ENCODE assay signal across 16 mouse cellular contexts in the genomic region with DNA sequence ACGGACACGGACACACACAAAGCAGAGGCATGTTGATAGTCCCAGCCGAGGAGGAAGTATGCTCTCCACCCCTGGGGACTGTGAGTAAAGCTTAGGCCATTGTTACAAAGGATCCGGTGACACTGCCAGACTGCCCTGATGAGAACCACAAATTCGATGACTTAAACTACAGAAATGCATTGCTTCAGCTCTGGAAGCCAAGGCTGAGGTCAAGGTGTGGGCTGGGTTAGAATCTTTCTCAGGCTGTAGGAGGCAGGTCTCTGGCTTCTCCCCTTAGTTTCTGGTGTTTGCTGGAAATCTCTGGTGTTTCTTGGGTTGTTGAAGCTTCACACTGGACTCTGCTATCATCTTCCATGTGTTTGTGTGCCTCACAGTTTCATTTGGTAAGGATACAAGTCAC. TPM values are rescaled to one million over a fixed set of nuclear protein-coding genes. Genes with fewer than 3 reads are reported as not detected.
A peak's percentile ranks its signal among the peaks of the same experiment; 100 is the strongest.
DNase-seq lines count a peak whose midpoint lies in the region.
"Had no signal": no experiment of that assay in that cellular context is flagged by ENCODE, and none has a peak within 500 bp of the region (broad histone marks: within the 10 kb centered on the region; RNA-seq: fewer than 3 reads in every experiment).

No protein-coding gene starts in this region.

- intact Hi-C loops in heart, postnatal 25 days (cut with DNase I), result loop anchor here (5.0 kb wide), 2 partner anchors 43 to 183 kb away; partner anchors contain the start of gene Sh3d19

- DNase-seq in adrenal gland, adult 8-10 months, result peak; percentile 19
- DNase-seq in adrenal gland, postnatal 4 days (ENCODE audit: low spot score in 2 of 2), result no peak
- peak; percentile 7 for DNase-seq in heart, adult 8-10 months (ENCODE audit: low spot score)
- DNase-seq in heart, postnatal 25 days (ENCODE audit: low spot score), result no peak
- peak; percentile 50 for DNase-seq in 3134 (ENCODE audit: extremely low read depth, insufficient read length, low spot score)
- peak; percentile 44 for DNase-seq in NIH3T3 (ENCODE audit: low read depth)
- DNase-seq in testis, postnatal 14 days (ENCODE audit: low spot score), result no peak
- DNase-seq: B cell, adult 2 months; cerebellum, adult 11-12 months; cerebellum, adult 9-11 months; embryo, embryonic 11 days; heart, postnatal 14 days; kidney, adult 2 months; kidney, postnatal 36 days; liver, embryonic 13.5 days had no signal

RNA-seq across cellular contexts. Expression of gene Sh3d19, which starts 41.2 kb away (rescaled TPM):
- 10 to 100 TPM; 14.3 to 26.2 (median 18.1) TPM for total RNA-seq in adrenal gland, adult 8-10 months (2022)
- 10 to 100 TPM; 27.0 to 29.3 TPM for total RNA-seq in adrenal gland, postnatal 4 days (2021)
- total RNA-seq in heart, adult 8-10 months (2022), result 10 to 100 TPM; 17.8 to 23.5 (median 20.5) TPM
- total RNA-seq in heart, postnatal 25 days (2021), result 10 to 100 TPM; 25.4 to 29.6 TPM

RNA-seq across cellular contexts. Expression of gene Gm37240, which starts 42.4 kb away (rescaled TPM):
- 1 to 10 TPM; 5.4 to 9.8 (median 7.2) TPM for total RNA-seq in adrenal gland, adult 8-10 months (2022)
- total RNA-seq in adrenal gland, postnatal 4 days (2021), result 1 to 10 TPM; 8.0 to 8.3 TPM
- total RNA-seq in heart, adult 8-10 months (2022), result 10 to 100 TPM; 36.8 to 49.5 (median 39.2) TPM
- total RNA-seq in heart, postnatal 25 days (2021), result 10 to 100 TPM; 38.8 to 39.2 TPM
- total RNA-seq: hindbrain, postnatal 0 days had no signal

RNA-seq across cellular contexts. Expression of gene Glt28d2, which starts 42.4 kb away (rescaled TPM):
- total RNA-seq in adrenal gland, adult 8-10 months (2022), result 1 to 10 TPM; 1.9 to 3.7 (median 2.8) TPM
- total RNA-seq in adrenal gland, postnatal 4 days (2021), result 1 to 10 TPM; 2.4 to 2.5 TPM
- 1 to 10 TPM; 4.4 to 7.7 (median 5.2) TPM for total RNA-seq in heart, adult 8-10 months (2022)
- total RNA-seq in heart, postnatal 25 days (2021), result 1 to 10 TPM; 3.9 to 5.0 TPM

Comparison
In these comparisons a context has a peak if more than half of its experiments do, and no peak if none do; other contexts are left out.
1. DNase-seq: peak in adrenal gland, adult 8-10 months (single experiment), heart, adult 8-10 months (single experiment), 3134 (single experiment) and NIH3T3 (single experiment); none in adrenal gland, postnatal 4 days (0 of 2), heart, postnatal 25 days (single experiment) and testis, postnatal 14 days (single experiment).